Mouse (Mus musculus) hindbrain, postnatal 0 days (tissue): ENCODE data around the gene Cib4. TPM values are rescaled to one million over a fixed set of nuclear protein-coding genes. Genes with fewer than 3 reads are reported as not detected.

Experiments
- ATAC-seq: fragments of 200-750 bp; cut with Nextera tagmentation; 2 replicates; pipeline ENCODE4 v1.8.0; 2017; ENCODE audit warnings: mild to moderate bottlenecking, moderate TSS enrichment, moderate library complexity
- DNase-seq: peaks from one replicate; pipeline ENCODE4 v3.0.0-alpha.2; 2015; ENCODE audit warnings: low spot score
- H3K27ac ChIP-seq: fragments of 300-500 bp; sonication (generic); 2 replicates; pipeline ENCODE4 v1.5.1; 2014; ENCODE audit warnings: mild to moderate bottlenecking
- H3K27me3 ChIP-seq: fragments of 300-500 bp; sonication (generic); 2 replicates; pipeline ENCODE4 v1.6.1; 2014; ENCODE audit warnings: low read length, mixed read lengths; ENCODE audit not compliant: insufficient read depth
- H3K36me3 ChIP-seq: fragments of 300-500 bp; sonication (generic); 2 replicates; pipeline ENCODE4 v1.6.1; 2014; ENCODE audit warnings: low read length, mixed read lengths; ENCODE audit not compliant: insufficient read depth
- H3K4me1 ChIP-seq: fragments of 300-500 bp; sonication (generic); 2 replicates; pipeline ENCODE4 v1.6.1; 2014; ENCODE audit warnings: antibody characterized with exemption, low read length, mixed read lengths; ENCODE audit not compliant: insufficient read depth
- H3K4me2 ChIP-seq: fragments of 300-500 bp; sonication (generic); 2 replicates; pipeline ENCODE4 v1.6.1; 2014; ENCODE audit warnings: low read depth, mild to moderate bottlenecking, low read length, moderate library complexity, mixed read lengths
- H3K4me3 ChIP-seq: fragments of 300-500 bp; sonication (generic); 2 replicates; pipeline ENCODE4 v1.5.1; 2014; ENCODE audit warnings: low read length
- H3K9ac ChIP-seq: fragments of 300-500 bp; sonication (generic); replicated peaks from 2 replicates; pipeline ENCODE4 v1.6.1; 2014; ENCODE audit warnings: mild to moderate bottlenecking, low read length, moderate library complexity, mixed read lengths
- H3K9me3 ChIP-seq: fragments of 300-500 bp; sonication (generic); 2 replicates; pipeline ENCODE4 v1.6.1; 2016; ENCODE audit warnings: low read length, mixed read lengths
- CTCF ChIP-seq: IDR thresholded peaks from 2 replicates; pipeline ENCODE4 v1.5.1; 2016; ENCODE audit warnings: antibody characterized with exemption, control low read depth, low read depth
- WGBS: fragments of 180-500 bp; shearing (Covaris S2); extraction: QIAGEN DNeasy Blood & Tissue Kit; methylation state at CpG from one replicate; pipeline ENCODE4 v1.1.7; 2014; 5-methylcytosine and 5-hydroxymethylcytosine counted together
- polyA plus RNA-seq: library from polyadenylated mRNA; unstranded; fragments of >200 nt; fragmentation: Nextera tagmentation; extraction: Ambion mirVana; gene quantifications from 2 replicates; pipeline ENCODE4 v1.2.1, GENCODE M21; 2015
- total RNA-seq: library from RNA; depleted of rRNA; stranded (reverse); fragments of >200 nt; gene quantifications from 2 replicates; pipeline ENCODE4 v1.2.3, GENCODE M21; 2014

Cib4 gene
- total and polyA plus RNA-seq, 2 experiments from 2014 or later: not detected

GRCm38 (mm10) chr5:30591205-30591731 is 45.6 kb upstream of the Cib4 start:
- Histone ChIP-seq H3K36me3 (no peaks in the 10 kb centered on the region), H3K27ac (no peak overlapping the region), H3K4me3 (no peak overlapping the region), H3K4me1 (peaks cover 43% of the 10 kb centered on the region), H3K27me3 (no peaks in the 10 kb centered on the region), H3K9me3 (no peaks in the 10 kb centered on the region), H3K4me2 (0 out of 2 replicates have a peak overlapping the region, but pooled peaks have one; percentile 14), H3K9ac (no peak overlapping the region)
- TF ChIP-seq CTCF: no peak
- DNase-seq (peak; percentile 73), ATAC-seq (0 out of 2 replicates have a peak, but pooled peaks have one; percentile 34)
- WGBS: 36% methylated on average over 5 of the region's 5 CpGs

- Histone ChIP-seq H3K9ac (no peak overlapping the region), H3K4me1 (peaks cover 43% of the 10 kb centered on the region), H3K9me3 (no peaks in the 10 kb centered on the region), H3K4me2 (peak overlapping the region; percentile 82; the same call in 1 of the 2 replicates), H3K27me3 (no peaks in the 10 kb centered on the region), H3K4me3 (no peak overlapping the region), H3K27ac (no peak overlapping the region), H3K36me3 (no peaks in the 10 kb centered on the region)
- no peak for TF ChIP-seq CTCF
- DNase-seq: no peak
- ATAC-seq: no peak
- 78% methylated on average over 5 of the region's 5 CpGs for WGBS
Observed at GRCm38 (mm10) chr5:30590231-30590630, 44.6 kb upstream of the Cib4 start.

- H3K9ac ChIP-seq: peak overlapping the region; percentile 13; the same call in 1 of the 2 replicates
- H3K4me3 ChIP-seq: peak overlapping the region; percentile 62
- WGBS: 73% methylated on average over 3 of the region's 3 CpGs
- DNase-seq (no peak), ATAC-seq (no peak)
- no peak for TF ChIP-seq CTCF
- H3K36me3 ChIP-seq: no peaks in the 10 kb centered on the region
- peak overlapping the region; percentile 82 for H3K4me2 ChIP-seq
- peaks cover 43% of the 10 kb centered on the region for H3K4me1 ChIP-seq
- H3K9me3 ChIP-seq: no peaks in the 10 kb centered on the region
- no peak overlapping the region for H3K27ac ChIP-seq
- no peaks in the 10 kb centered on the region for H3K27me3 ChIP-seq
Observed at GRCm38 (mm10) chr5:30589546-30589945, 43.9 kb upstream of the Cib4 start.

GRCm38 (mm10) chr5:30589069-30589468 is 43.4 kb upstream of the Cib4 start:
- ATAC-seq (no peak), DNase-seq (no peak)
- Histone ChIP-seq H3K9ac (peak overlapping the region; percentile 76), H3K36me3 (no peaks in the 10 kb centered on the region), H3K27me3 (no peaks in the 10 kb centered on the region), H3K9me3 (no peaks in the 10 kb centered on the region), H3K4me3 (peak overlapping the region; percentile 62), H3K27ac (peak overlapping the region; percentile 81; the same call in 1 of the 2 replicates), H3K4me2 (peak overlapping the region; percentile 82), H3K4me1 (peaks cover 41% of the 10 kb centered on the region)
- 23% methylated on average over 4 of the region's 4 CpGs for WGBS
- TF ChIP-seq CTCF: no peak

GRCm38 (mm10) chr5:30588301-30588968 is 42.8 kb upstream of the Cib4 start:
- H3K4me2 ChIP-seq: peak overlapping the region; percentile 82
- peaks cover 35% of the 10 kb centered on the region for H3K4me1 ChIP-seq
- H3K4me3 ChIP-seq: peak overlapping the region; percentile 62
- H3K36me3 ChIP-seq: no peaks in the 10 kb centered on the region
- H3K27me3 ChIP-seq: no peaks in the 10 kb centered on the region
- peak overlapping the region; percentile 76 for H3K9ac ChIP-seq
- 2% methylated on average over 56 of the region's 70 CpGs for WGBS
- DNase-seq: peak; percentile 72
- peak overlapping the region; percentile 81 for H3K27ac ChIP-seq
- ATAC-seq: peak; percentile 39
- no peaks in the 10 kb centered on the region for H3K9me3 ChIP-seq
- no peak for TF ChIP-seq CTCF

- Histone ChIP-seq H3K9ac (peak within 1 kb of the TSS; percentile 76), H3K9me3 (no peaks in the 10 kb centered on the region), H3K4me1 (peaks cover 33% of the 10 kb centered on the region), H3K4me3 (peak within 1 kb of the TSS; percentile 62), H3K4me2 (peak within 1 kb of the TSS; percentile 82), H3K27me3 (no peaks in the 10 kb centered on the region), H3K27ac (peak within 1 kb of the TSS; percentile 81), H3K36me3 (no peaks in the 10 kb centered on the region)
- TF ChIP-seq CTCF: no peak
- ATAC-seq (peak; percentile 72), DNase-seq (peak; percentile 63)
- WGBS: 3% methylated on average over 15 of the region's 54 CpGs
Observed at GRCm38 (mm10) chr5:30587681-30588300, 42.2 kb upstream of the Cib4 start, which contains the start of gene Kcnk3. Gene Kcnk3 (plus strand): TSS chr5:30588170.
